Mouse (Mus musculus): ENCODE results near the gene Itga3. TPM values are rescaled to one million over a fixed set of nuclear protein-coding genes. Genes with fewer than 3 reads are reported as not detected.

Gene Itga3
- polyA plus RNA-seq, 1 experiment from 2014 or later, result 16.9 TPM

- no peak overlapping the region for H3K4me2 ChIP-seq (replicated peaks)
- no peak overlapping the region for H3K9ac ChIP-seq
- no peak overlapping the region for H3K27ac ChIP-seq
- no peak for DNase-seq (ENCODE audit: low spot score)
- no peaks in the 10 kb centered on the region for H3K9me3 ChIP-seq (ENCODE audit: control insufficient read depth, low read length)
- H3K4me3 ChIP-seq (replicated peaks; ENCODE audit: low read length), result no peak overlapping the region
- WGBS, result 66% methylated on average over 5 of the region's 5 CpGs
- H3K36me3 ChIP-seq (replicated peaks; ENCODE audit: control insufficient read depth, insufficient read depth), result no peaks in the 10 kb centered on the region
- H3K4me1 ChIP-seq (replicated peaks; ENCODE audit: control insufficient read depth, insufficient read depth, low read length), result 0 out of 2 replicates have a peak, but pooled peaks cover 7% of the 10 kb centered on the region
- no peak for ATAC-seq (ENCODE audit: low FRiP score)
- no peaks in the 10 kb centered on the region for H3K27me3 ChIP-seq (ENCODE audit: control insufficient read depth, insufficient read depth, low read length)
Measured at GRCm38 (mm10) chr11:95098346-95099095, 21.9 kb upstream of the Itga3 start.

- no peaks in the 10 kb centered on the region for H3K36me3 ChIP-seq (replicated peaks; ENCODE audit: control insufficient read depth, insufficient read depth)
- no peaks in the 10 kb centered on the region for H3K27me3 ChIP-seq (ENCODE audit: control insufficient read depth, insufficient read depth, low read length)
- no peak overlapping the region for H3K27ac ChIP-seq
- H3K9ac ChIP-seq, result no peak overlapping the region
- no peaks in the 10 kb centered on the region for H3K9me3 ChIP-seq (ENCODE audit: control insufficient read depth, low read length)
- no peak overlapping the region for H3K4me3 ChIP-seq (replicated peaks; ENCODE audit: low read length)
- H3K4me2 ChIP-seq (replicated peaks), result no peak overlapping the region
- H3K4me1 ChIP-seq (replicated peaks; ENCODE audit: control insufficient read depth, insufficient read depth, low read length), result 0 out of 2 replicates have a peak, but pooled peaks cover 7% of the 10 kb centered on the region
- DNase-seq (ENCODE audit: low spot score), result no peak
- no peak for ATAC-seq (ENCODE audit: low FRiP score)
- WGBS, result 61% methylated on average over 6 of the region's 6 CpGs
Measured at GRCm38 (mm10) chr11:95097889-95098288, 21.3 kb upstream of the Itga3 start.

GRCm38 (mm10) chr11:95096608-95097373, 20.2 kb upstream of the Itga3 start:
- Histone ChIP-seq H3K4me1 (replicated peaks; ENCODE audit: control insufficient read depth, insufficient read depth, low read length) (0 out of 2 replicates have a peak, but pooled peaks cover 7% of the 10 kb centered on the region), H3K36me3 (replicated peaks; ENCODE audit: control insufficient read depth, insufficient read depth) (no peaks in the 10 kb centered on the region), H3K27me3 (ENCODE audit: control insufficient read depth, insufficient read depth, low read length) (no peaks in the 10 kb centered on the region), H3K27ac (no peak overlapping the region), H3K9ac (no peak overlapping the region), H3K4me3 (replicated peaks; ENCODE audit: low read length) (no peak overlapping the region), H3K9me3 (ENCODE audit: control insufficient read depth, low read length) (no peaks in the 10 kb centered on the region), H3K4me2 (replicated peaks) (no peak overlapping the region)
- WGBS, result 51% methylated on average over 4 of the region's 4 CpGs
- DNase-seq (ENCODE audit: low spot score) (no peak), ATAC-seq (ENCODE audit: low FRiP score) (no peak)

- no peak overlapping the region for H3K4me2 ChIP-seq (replicated peaks)
- DNase-seq (ENCODE audit: low spot score), result no peak
- H3K4me3 ChIP-seq (replicated peaks; ENCODE audit: low read length), result no peak overlapping the region
- H3K27ac ChIP-seq, result no peak overlapping the region
- H3K9me3 ChIP-seq (ENCODE audit: control insufficient read depth, low read length), result no peaks in the 10 kb centered on the region
- no peak for ATAC-seq (ENCODE audit: low FRiP score)
- no peak overlapping the region for H3K9ac ChIP-seq
- no peaks in the 10 kb centered on the region for H3K36me3 ChIP-seq (replicated peaks; ENCODE audit: control insufficient read depth, insufficient read depth)
- 0 out of 2 replicates have a peak, but pooled peaks cover 7% of the 10 kb centered on the region for H3K4me1 ChIP-seq (replicated peaks; ENCODE audit: control insufficient read depth, insufficient read depth, low read length)
- 77% methylated on average over 10 of the region's 10 CpGs for WGBS
- no peaks in the 10 kb centered on the region for H3K27me3 ChIP-seq (ENCODE audit: control insufficient read depth, insufficient read depth, low read length)
Measured at GRCm38 (mm10) chr11:95095596-95095995, 19.0 kb upstream of the Itga3 start.

GRCm38 (mm10) chr11:95093077-95093476, 16.5 kb upstream of the Itga3 start:
- Histone ChIP-seq H3K27me3 (ENCODE audit: control insufficient read depth, insufficient read depth, low read length) (no peaks in the 10 kb centered on the region), H3K4me1 (replicated peaks; ENCODE audit: control insufficient read depth, insufficient read depth, low read length) (0 out of 2 replicates have a peak, but pooled peaks cover 7% of the 10 kb centered on the region), H3K9me3 (ENCODE audit: control insufficient read depth, low read length) (no peaks in the 10 kb centered on the region), H3K4me2 (replicated peaks) (no peak overlapping the region), H3K36me3 (replicated peaks; ENCODE audit: control insufficient read depth, insufficient read depth) (no peaks in the 10 kb centered on the region), H3K27ac (no peak overlapping the region), H3K9ac (no peak overlapping the region), H3K4me3 (replicated peaks; ENCODE audit: low read length) (no peak overlapping the region)
- no peak for ATAC-seq (ENCODE audit: low FRiP score)
- 86% methylated on average over 5 of the region's 5 CpGs for WGBS
- no peak for DNase-seq (ENCODE audit: low spot score)

- Histone ChIP-seq H3K4me1 (replicated peaks; ENCODE audit: control insufficient read depth, insufficient read depth, low read length) (0 out of 2 replicates have a peak, but pooled peaks cover 3% of the 10 kb centered on the region), H3K4me2 (replicated peaks) (no peak overlapping the region), H3K27ac (no peak overlapping the region), H3K27me3 (ENCODE audit: control insufficient read depth, insufficient read depth, low read length) (no peaks in the 10 kb centered on the region), H3K9ac (no peak overlapping the region), H3K36me3 (replicated peaks; ENCODE audit: control insufficient read depth, insufficient read depth) (no peaks in the 10 kb centered on the region), H3K4me3 (replicated peaks; ENCODE audit: low read length) (no peak overlapping the region), H3K9me3 (ENCODE audit: control insufficient read depth, low read length) (no peaks in the 10 kb centered on the region)
- WGBS, result 75% methylated on average over 16 of the region's 16 CpGs
- DNase-seq (ENCODE audit: low spot score) (no peak), ATAC-seq (ENCODE audit: low FRiP score) (no peak)
Measured at GRCm38 (mm10) chr11:95088857-95089779, 12.5 kb upstream of the Itga3 start.

- no peak overlapping the region for H3K4me2 ChIP-seq (replicated peaks)
- no peaks in the 10 kb centered on the region for H3K36me3 ChIP-seq (replicated peaks; ENCODE audit: control insufficient read depth, insufficient read depth)
- ATAC-seq (ENCODE audit: low FRiP score) (no peak), DNase-seq (ENCODE audit: low spot score) (no peak)
- H3K9me3 ChIP-seq (ENCODE audit: control insufficient read depth, low read length), result no peaks in the 10 kb centered on the region
- 64% methylated on average over 7 of the region's 7 CpGs for whole genome bisulfite sequencing
- H3K4me3 ChIP-seq (replicated peaks; ENCODE audit: low read length), result no peak overlapping the region
- H3K9ac ChIP-seq, result no peak overlapping the region
- no peaks in the 10 kb centered on the region for H3K27me3 ChIP-seq (ENCODE audit: control insufficient read depth, insufficient read depth, low read length)
- H3K4me1 ChIP-seq (replicated peaks; ENCODE audit: control insufficient read depth, insufficient read depth, low read length), result 0 out of 2 replicates have a peak, but pooled peaks cover 3% of the 10 kb centered on the region
- H3K27ac ChIP-seq, result no peak overlapping the region
Measured at GRCm38 (mm10) chr11:95088286-95088685, 11.7 kb upstream of the Itga3 start.

GRCm38 (mm10) chr11:95087301-95088228, 11.0 kb upstream of the Itga3 start:
- no peaks in the 10 kb centered on the region for H3K27me3 ChIP-seq (ENCODE audit: control insufficient read depth, insufficient read depth, low read length)
- no peaks in the 10 kb centered on the region for H3K9me3 ChIP-seq (ENCODE audit: control insufficient read depth, low read length)
- H3K4me3 ChIP-seq (replicated peaks; ENCODE audit: low read length), result no peak overlapping the region
- DNase-seq (ENCODE audit: low spot score) (no peak), ATAC-seq (ENCODE audit: low FRiP score) (no peak)
- H3K9ac ChIP-seq, result no peak overlapping the region
- 0 out of 2 replicates have a peak, but pooled peaks cover 3% of the 10 kb centered on the region for H3K4me1 ChIP-seq (replicated peaks; ENCODE audit: control insufficient read depth, insufficient read depth, low read length)
- no peaks in the 10 kb centered on the region for H3K36me3 ChIP-seq (replicated peaks; ENCODE audit: control insufficient read depth, insufficient read depth)
- H3K4me2 ChIP-seq (replicated peaks), result no peak overlapping the region
- WGBS, result 72% methylated on average over 17 of the region's 17 CpGs
- no peak overlapping the region for H3K27ac ChIP-seq
